Mouse (Mus musculus): Measurements from ENCODE around the gene Nsun6. TPM values are rescaled to one million over a fixed set of nuclear protein-coding genes. Genes with fewer than 3 reads are reported as not detected.

The Nsun6 gene
- polyA plus RNA-seq, 1 experiment from 2014 or later: 19.0 TPM

- Histone ChIP-seq H3K27ac (ENCODE audit: low read length) (no peak overlapping the region), H3K4me3 (replicated peaks; ENCODE audit: low read length) (no peak overlapping the region), H3K9me3 (ENCODE audit: control insufficient read depth, low read length) (no peaks in the 10 kb centered on the region), H3K36me3 (ENCODE audit: control insufficient read depth, insufficient read depth) (peaks cover 8% of the 10 kb centered on the region; the same call in 1 of the 2 replicates), H3K4me2 (ENCODE audit: low read length) (no peak overlapping the region), H3K9ac (replicated peaks; ENCODE audit: low read depth, low read length) (no peak overlapping the region), H3K4me1 (replicated peaks; ENCODE audit: control insufficient read depth, insufficient read depth, low read length) (no peaks in the 10 kb centered on the region), H3K27me3 (replicated peaks; ENCODE audit: control insufficient read depth, insufficient read depth, low read length) (no peaks in the 10 kb centered on the region)
- 93% methylated on average over 1 of the region's 1 CpGs for WGBS
- no peak for ATAC-seq
Observed at GRCm38 (mm10) chr2:15008072-15008471, 46.8 kb downstream of the Nsun6 start.

- no peak for ATAC-seq
- H3K4me3 ChIP-seq (replicated peaks; ENCODE audit: low read length): no peak overlapping the region
- no peak overlapping the region for H3K27ac ChIP-seq (ENCODE audit: low read length)
- no peaks in the 10 kb centered on the region for H3K27me3 ChIP-seq (replicated peaks; ENCODE audit: control insufficient read depth, insufficient read depth, low read length)
- no peak overlapping the region for H3K9ac ChIP-seq (replicated peaks; ENCODE audit: low read depth, low read length)
- H3K9me3 ChIP-seq (ENCODE audit: control insufficient read depth, low read length): no peaks in the 10 kb centered on the region
- H3K4me2 ChIP-seq (ENCODE audit: low read length): no peak overlapping the region
- no peaks in the 10 kb centered on the region for H3K4me1 ChIP-seq (replicated peaks; ENCODE audit: control insufficient read depth, insufficient read depth, low read length)
- WGBS: 94% methylated on average over 3 of the region's 3 CpGs
- H3K36me3 ChIP-seq (ENCODE audit: control insufficient read depth, insufficient read depth): peaks cover 8% of the 10 kb centered on the region; the same call in 1 of the 2 replicates
Observed at GRCm38 (mm10) chr2:15007531-15007930, 47.3 kb downstream of the Nsun6 start.

- Histone ChIP-seq H3K4me1 (replicated peaks; ENCODE audit: control insufficient read depth, insufficient read depth, low read length) (no peaks in the 10 kb centered on the region), H3K4me2 (ENCODE audit: low read length) (no peak overlapping the region), H3K9me3 (ENCODE audit: control insufficient read depth, low read length) (no peaks in the 10 kb centered on the region), H3K9ac (replicated peaks; ENCODE audit: low read depth, low read length) (no peak overlapping the region), H3K27me3 (replicated peaks; ENCODE audit: control insufficient read depth, insufficient read depth, low read length) (no peaks in the 10 kb centered on the region), H3K4me3 (replicated peaks; ENCODE audit: low read length) (no peak overlapping the region), H3K36me3 (ENCODE audit: control insufficient read depth, insufficient read depth) (0 out of 2 replicates have a peak, but pooled peaks cover 2% of the 10 kb centered on the region), H3K27ac (ENCODE audit: low read length) (no peak overlapping the region)
- WGBS: 89% methylated on average over 5 of the region's 5 CpGs
- ATAC-seq: no peak
Observed at GRCm38 (mm10) chr2:14997836-14998235, 57.0 kb downstream of the Nsun6 start.

GRCm38 (mm10) chr2:14996036-14996435, 58.8 kb downstream of the Nsun6 start:
- 80% methylated on average over 4 of the region's 4 CpGs for WGBS
- no peak overlapping the region for H3K4me3 ChIP-seq (replicated peaks; ENCODE audit: low read length)
- H3K9ac ChIP-seq (replicated peaks; ENCODE audit: low read depth, low read length): no peak overlapping the region
- H3K9me3 ChIP-seq (ENCODE audit: control insufficient read depth, low read length): no peaks in the 10 kb centered on the region
- H3K27me3 ChIP-seq (replicated peaks; ENCODE audit: control insufficient read depth, insufficient read depth, low read length): no peaks in the 10 kb centered on the region
- ATAC-seq: no peak
- H3K27ac ChIP-seq (ENCODE audit: low read length): no peak overlapping the region
- H3K36me3 ChIP-seq (ENCODE audit: control insufficient read depth, insufficient read depth): 0 out of 2 replicates have a peak, but pooled peaks cover 2% of the 10 kb centered on the region
- no peak overlapping the region for H3K4me2 ChIP-seq (ENCODE audit: low read length)
- H3K4me1 ChIP-seq (replicated peaks; ENCODE audit: control insufficient read depth, insufficient read depth, low read length): no peaks in the 10 kb centered on the region

- 92% methylated on average over 4 of the region's 4 CpGs for WGBS
- Histone ChIP-seq H3K27ac (ENCODE audit: low read length) (no peak overlapping the region), H3K4me2 (ENCODE audit: low read length) (no peak overlapping the region), H3K27me3 (replicated peaks; ENCODE audit: control insufficient read depth, insufficient read depth, low read length) (no peaks in the 10 kb centered on the region), H3K4me3 (replicated peaks; ENCODE audit: low read length) (no peak overlapping the region), H3K9me3 (ENCODE audit: control insufficient read depth, low read length) (no peaks in the 10 kb centered on the region), H3K9ac (replicated peaks; ENCODE audit: low read depth, low read length) (no peak overlapping the region), H3K36me3 (ENCODE audit: control insufficient read depth, insufficient read depth) (0 out of 2 replicates have a peak, but pooled peaks cover 2% of the 10 kb centered on the region), H3K4me1 (replicated peaks; ENCODE audit: control insufficient read depth, insufficient read depth, low read length) (no peaks in the 10 kb centered on the region)
- ATAC-seq: no peak
Observed at GRCm38 (mm10) chr2:14992531-14992930, 62.3 kb downstream of the Nsun6 start.

GRCm38 (mm10) chr2:14989350-14989749, 65.5 kb downstream of the Nsun6 start:
- no peaks in the 10 kb centered on the region for H3K9me3 ChIP-seq (ENCODE audit: control insufficient read depth, low read length)
- 84% methylated on average over 4 of the region's 4 CpGs for WGBS
- no peak for ATAC-seq
- H3K27ac ChIP-seq (ENCODE audit: low read length): no peak overlapping the region
- no peaks in the 10 kb centered on the region for H3K36me3 ChIP-seq (ENCODE audit: control insufficient read depth, insufficient read depth)
- H3K4me3 ChIP-seq (replicated peaks; ENCODE audit: low read length): no peak overlapping the region
- H3K4me2 ChIP-seq (ENCODE audit: low read length): no peak overlapping the region
- H3K27me3 ChIP-seq (replicated peaks; ENCODE audit: control insufficient read depth, insufficient read depth, low read length): no peaks in the 10 kb centered on the region
- H3K4me1 ChIP-seq (replicated peaks; ENCODE audit: control insufficient read depth, insufficient read depth, low read length): no peaks in the 10 kb centered on the region
- H3K9ac ChIP-seq (replicated peaks; ENCODE audit: low read depth, low read length): no peak overlapping the region

GRCm38 (mm10) chr2:14988451-14988850, 66.4 kb downstream of the Nsun6 start:
- Histone ChIP-seq H3K4me3 (replicated peaks; ENCODE audit: low read length) (no peak overlapping the region), H3K9me3 (ENCODE audit: control insufficient read depth, low read length) (no peaks in the 10 kb centered on the region), H3K9ac (replicated peaks; ENCODE audit: low read depth, low read length) (no peak overlapping the region), H3K4me2 (ENCODE audit: low read length) (no peak overlapping the region), H3K4me1 (replicated peaks; ENCODE audit: control insufficient read depth, insufficient read depth, low read length) (no peaks in the 10 kb centered on the region), H3K27ac (ENCODE audit: low read length) (no peak overlapping the region), H3K36me3 (ENCODE audit: control insufficient read depth, insufficient read depth) (no peaks in the 10 kb centered on the region), H3K27me3 (replicated peaks; ENCODE audit: control insufficient read depth, insufficient read depth, low read length) (no peaks in the 10 kb centered on the region)
- ATAC-seq: no peak
- 85% methylated on average over 4 of the region's 4 CpGs for WGBS

- no peak for ATAC-seq
- H3K4me2 ChIP-seq (ENCODE audit: low read length): no peak overlapping the region
- no peak overlapping the region for H3K27ac ChIP-seq (ENCODE audit: low read length)
- no peaks in the 10 kb centered on the region for H3K27me3 ChIP-seq (replicated peaks; ENCODE audit: control insufficient read depth, insufficient read depth, low read length)
- WGBS: 93% methylated on average over 11 of the region's 11 CpGs
- no peaks in the 10 kb centered on the region for H3K4me1 ChIP-seq (replicated peaks; ENCODE audit: control insufficient read depth, insufficient read depth, low read length)
- H3K9ac ChIP-seq (replicated peaks; ENCODE audit: low read depth, low read length): no peak overlapping the region
- H3K36me3 ChIP-seq (ENCODE audit: control insufficient read depth, insufficient read depth): no peaks in the 10 kb centered on the region
- no peak overlapping the region for H3K4me3 ChIP-seq (replicated peaks; ENCODE audit: low read length)
- H3K9me3 ChIP-seq (ENCODE audit: control insufficient read depth, low read length): no peaks in the 10 kb centered on the region
Observed at GRCm38 (mm10) chr2:14984029-14984428, 70.8 kb downstream of the Nsun6 start.

GRCm38 (mm10) chr2:14961493-14961892, 93.4 kb downstream of the Nsun6 start:
- ATAC-seq: no peak
- no peak overlapping the region for H3K9ac ChIP-seq (replicated peaks; ENCODE audit: low read depth, low read length)
- H3K4me3 ChIP-seq (replicated peaks; ENCODE audit: low read length): no peak overlapping the region
- no peaks in the 10 kb centered on the region for H3K27me3 ChIP-seq (replicated peaks; ENCODE audit: control insufficient read depth, insufficient read depth, low read length)
- H3K4me2 ChIP-seq (ENCODE audit: low read length): no peak overlapping the region
- no peaks in the 10 kb centered on the region for H3K36me3 ChIP-seq (ENCODE audit: control insufficient read depth, insufficient read depth)
- WGBS: 92% methylated on average over 2 of the region's 2 CpGs
- no peaks in the 10 kb centered on the region for H3K4me1 ChIP-seq (replicated peaks; ENCODE audit: control insufficient read depth, insufficient read depth, low read length)
- no peak overlapping the region for H3K27ac ChIP-seq (ENCODE audit: low read length)
- no peaks in the 10 kb centered on the region for H3K9me3 ChIP-seq (ENCODE audit: control insufficient read depth, low read length)

- no peak for ATAC-seq
- WGBS: 89% methylated on average over 1 of the region's 1 CpGs
- no peaks in the 10 kb centered on the region for H3K36me3 ChIP-seq (ENCODE audit: control insufficient read depth, insufficient read depth)
Observed at GRCm38 (mm10) chr2:14960963-14961488, 93.8 kb downstream of the Nsun6 start.

More at GRCm38 (mm10) chr2:14960963-14961488, 93.8 kb downstream of the Nsun6 start:
- Histone ChIP-seq H3K4me2 (ENCODE audit: low read length) (no peak overlapping the region), H3K4me3 (replicated peaks; ENCODE audit: low read length) (no peak overlapping the region), H3K9me3 (ENCODE audit: control insufficient read depth, low read length) (no peaks in the 10 kb centered on the region), H3K27me3 (replicated peaks; ENCODE audit: control insufficient read depth, insufficient read depth, low read length) (no peaks in the 10 kb centered on the region), H3K27ac (ENCODE audit: low read length) (no peak overlapping the region), H3K4me1 (replicated peaks; ENCODE audit: control insufficient read depth, insufficient read depth, low read length) (no peaks in the 10 kb centered on the region), H3K9ac (replicated peaks; ENCODE audit: low read depth, low read length) (no peak overlapping the region)

Measured in forebrain, embryonic 16.5 days (tissue).